In genomic region chr7:110698211-110699153, GRCm38 (mm10) we compare ENCODE assay signal across 18 mouse cellular contexts.
A peak's percentile ranks its signal among the peaks of the same experiment; 100 is the strongest.
DNase-seq lines count a peak whose midpoint lies in the region; ATAC-seq and TF ChIP-seq lines count a peak whose summit lies in the region.
"Had no signal": no experiment of that assay in that cellular context is flagged by ENCODE, and none has a peak within 500 bp of the region (broad histone marks: within the 10 kb centered on the region; RNA-seq: fewer than 3 reads in every experiment).

No protein-coding gene starts in this region.

- H3K4me3 ChIP-seq in olfactory bulb, adult 2 months (ENCODE audit: insufficient read depth, low read depth, low read length), result no peak overlapping the region
- H3K4me3 ChIP-seq: forebrain, embryonic 12.5 days; heart, embryonic 15.5 days; hindbrain, embryonic 13.5 days; lung, embryonic 15.5 days; megakaryocyte, embryonic 14.5 days had no signal

- DNase-seq in heart, adult 9 months (ENCODE audit: low spot score in 2 of 2), result peak; percentile 71 to 84
- DNase-seq in heart, postnatal 4 days, result no peak
- peak; percentile 18 for DNase-seq in Muller cell, postnatal 12 days (ENCODE audit: inconsistent ontology term)
- peak; percentile 87 for DNase-seq in adrenal gland, adult 2 months
- no peak for DNase-seq in layer of hippocampus, postnatal 14 days (ENCODE audit: low spot score in 2 of 2)
- DNase-seq: cerebellum, adult 9-10 months; embryo, embryonic 11 days; kidney, postnatal 14 days; right cerebral cortex, postnatal 25 days; thymus, adult 2 months had no signal

- peak overlapping the region; percentile 27; the same call in 1 of the 2 replicates for H3K27ac ChIP-seq in olfactory bulb, adult 2 months (ENCODE audit: insufficient read depth, low read depth, low read length)
- H3K27ac ChIP-seq: forebrain, embryonic 12.5 days; heart, embryonic 15.5 days; hindbrain, embryonic 13.5 days; lung, embryonic 15.5 days had no signal

- TF ChIP-seq CTCF in olfactory bulb, adult 2 months (IDR thresholded peaks at IDR 0.05; ENCODE audit: insufficient read depth, low read depth, low read length), result no peak

- WGBS in olfactory bulb, adult 2 months, result 46% methylated on average over 17 of the region's 17 CpGs

- no peak for TF ChIP-seq POLR2A in olfactory bulb, adult 2 months (IDR thresholded peaks at IDR 0.05; ENCODE audit: insufficient read depth, low read depth, low read length)

- peaks cover 7% of the 10 kb centered on the region for H3K4me1 ChIP-seq in olfactory bulb, adult 2 months (ENCODE audit: control insufficient read depth, insufficient read depth, low read length)
- H3K4me1 ChIP-seq: forebrain, embryonic 12.5 days; heart, embryonic 15.5 days; hindbrain, embryonic 13.5 days; megakaryocyte, embryonic 14.5 days had no signal

- ATAC-seq in megakaryocyte progenitor cell, adult 5-6 weeks (replicated peaks; ENCODE audit: poor library complexity), result no peak
- ATAC-seq: intestine, embryonic 16.5 days had no signal

Comparison
In these comparisons a context has a peak if more than half of its experiments do, and no peak if none do; other contexts are left out.
1. DNase-seq: peak in heart, adult 9 months (2 of 2), Muller cell, postnatal 12 days (single experiment) and adrenal gland, adult 2 months (single experiment); none in heart, postnatal 4 days (single experiment) and layer of hippocampus, postnatal 14 days (0 of 2).